Mouse (Mus musculus) urinary bladder, adult 18-20 months (tissue): ENCODE data around the gene Pnp2.

ENCODE experiments used
- DNase-seq, 2 experiments: peaks; one replicate each; pipeline ENCODE4 v3.0.0; 2022; ENCODE audit warnings: low spot score in 2 of 2, mixed read lengths in 2 of 2

Gene Pnp2

DNA sequence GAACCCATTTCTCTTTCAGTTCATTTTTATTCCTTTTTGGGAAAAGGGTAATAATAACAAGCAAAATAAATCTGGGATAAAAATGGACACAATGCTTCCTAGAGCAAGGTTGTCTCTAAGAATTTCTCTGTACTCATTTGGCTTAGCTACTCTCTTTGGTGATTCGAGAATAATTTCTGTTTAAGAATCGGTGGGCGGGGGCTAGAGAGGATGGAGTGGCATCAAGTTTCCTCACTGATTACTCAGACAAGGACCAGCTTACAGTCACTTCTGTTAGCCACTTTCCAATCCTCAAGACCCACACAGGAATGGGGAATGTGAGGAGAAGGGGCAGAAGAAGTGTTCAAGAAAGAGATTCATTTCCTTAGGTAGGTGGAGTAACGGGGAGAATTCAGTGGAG is 53.0 kb downstream of the Pnp2 start:
- DNase-seq = no peak

DNA sequence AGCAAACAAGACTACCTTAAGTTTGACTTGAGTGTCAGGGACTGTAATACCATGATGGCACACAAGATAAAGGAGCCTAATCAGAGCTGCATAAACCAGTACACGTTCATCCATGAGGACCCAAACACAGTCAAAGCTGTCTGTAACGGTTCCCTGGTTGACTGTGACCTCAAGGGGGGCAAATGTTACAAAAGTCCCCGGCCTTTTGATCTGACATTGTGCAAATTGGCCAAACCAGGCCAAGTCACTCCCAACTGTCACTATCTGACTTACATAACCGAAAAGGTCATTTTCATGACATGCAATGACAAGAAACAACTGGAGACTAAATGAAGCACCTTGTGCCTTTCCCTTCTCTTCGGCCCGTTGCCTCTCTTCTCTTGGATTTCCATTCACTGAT is 53.8 kb downstream of the Pnp2 start:
- no peak for DNase-seq
